Mouse (Mus musculus): Measurements from ENCODE around the gene Pgap2. TPM values are rescaled to one million over a fixed set of nuclear protein-coding genes. Genes with fewer than 3 reads are reported as not detected.
"Not testable (repeated sequence)": the region's sequence is repeated elsewhere in the genome, so short reads cannot be mapped to it uniquely, and the experiment has no call there.

The Pgap2 gene
- total RNA-seq, 2 experiments from 2014 or later = 23.3 to 26.5 TPM

DNA sequence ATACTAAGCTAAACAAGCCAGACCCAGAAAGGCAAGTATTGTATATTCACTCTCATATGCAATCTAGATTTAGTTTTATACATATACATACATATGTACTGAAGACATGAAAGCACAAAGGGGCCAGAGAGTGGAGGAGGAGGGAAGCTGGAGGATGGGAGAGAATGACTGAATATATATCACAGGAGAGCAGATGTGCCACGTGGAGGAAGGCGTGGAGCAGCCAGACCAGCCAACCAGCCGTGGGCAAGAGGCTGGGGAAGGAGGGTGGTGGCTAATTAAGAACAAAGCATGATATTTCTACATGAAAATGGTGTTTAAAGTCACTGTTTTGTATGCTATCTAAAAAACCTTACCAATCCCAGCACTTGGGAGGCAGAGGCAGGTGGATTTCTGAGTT, 48.7 kb downstream of the Pgap2 start:
- DNase-seq = no peak
- intact Hi-C loops (cut with DNase I; ENCODE audit: low total_unique reads) = loop anchor here (2.0 kb wide), 1 partner anchor 156 kb away; no protein-coding TSS in a partner anchor

DNA sequence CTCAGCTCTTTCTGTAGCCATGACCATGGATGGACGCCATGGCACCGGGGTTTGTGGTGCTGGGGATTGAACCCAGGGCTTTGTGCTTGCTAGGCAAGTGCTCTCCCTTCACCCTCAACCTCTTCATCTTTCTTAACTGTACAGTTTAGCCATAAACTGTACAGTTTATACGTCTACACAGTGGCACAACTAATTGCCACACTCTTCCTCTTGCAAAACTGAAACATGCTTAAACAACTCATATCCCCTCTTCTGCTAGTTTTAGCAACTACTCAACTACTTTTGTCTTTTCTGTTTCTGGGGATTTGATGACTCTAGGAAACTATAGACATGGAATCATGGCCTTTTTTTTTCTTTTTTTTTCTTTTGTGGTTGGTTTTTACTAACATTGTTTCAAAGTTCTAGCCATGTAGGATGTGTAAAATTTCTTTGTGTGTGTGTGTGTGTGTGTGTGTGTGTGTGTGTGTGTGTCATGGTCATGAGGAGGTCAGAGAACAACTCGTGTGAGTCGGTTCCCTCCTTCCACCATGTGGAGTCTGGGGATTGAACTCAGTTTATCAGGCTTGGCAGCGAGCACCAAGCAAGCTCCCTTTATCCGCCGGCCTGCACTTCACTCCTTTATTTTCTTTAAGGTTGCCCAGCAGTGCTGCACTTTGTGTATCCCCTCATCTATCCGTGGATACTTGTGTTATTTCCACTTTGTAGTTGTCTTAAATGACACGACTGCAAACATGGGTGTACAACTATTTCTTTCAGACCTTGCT, 49.9 kb downstream of the Pgap2 start:
- no peak for DNase-seq
- intact Hi-C loops (cut with DNase I; ENCODE audit: low total_unique reads) = loop anchor here (2.0 kb wide), 1 partner anchor 155 kb away; no protein-coding TSS in a partner anchor

DNA sequence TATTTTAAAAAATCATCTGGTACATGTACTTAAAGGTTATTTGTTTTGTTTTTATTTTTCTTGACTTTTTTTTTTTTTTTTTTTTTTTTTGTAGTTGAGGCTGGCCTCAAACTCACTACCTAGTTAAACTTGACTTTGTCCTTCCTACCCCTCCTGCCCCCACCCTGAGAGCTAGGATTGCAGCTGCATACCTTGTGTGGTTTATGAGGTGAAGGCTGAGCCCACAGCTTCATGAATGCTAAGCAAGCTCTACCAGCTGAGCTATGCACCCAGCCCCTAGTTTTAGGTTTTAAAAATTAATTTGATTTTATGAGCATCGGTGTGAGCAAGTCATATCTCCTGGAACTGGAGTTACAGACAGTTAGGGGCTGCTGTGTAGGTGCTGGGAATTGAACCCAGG, 50.5 kb downstream of the Pgap2 start:
- intact Hi-C loops (cut with DNase I; ENCODE audit: low total_unique reads) = no loop called here
- no peak for DNase-seq

DNA sequence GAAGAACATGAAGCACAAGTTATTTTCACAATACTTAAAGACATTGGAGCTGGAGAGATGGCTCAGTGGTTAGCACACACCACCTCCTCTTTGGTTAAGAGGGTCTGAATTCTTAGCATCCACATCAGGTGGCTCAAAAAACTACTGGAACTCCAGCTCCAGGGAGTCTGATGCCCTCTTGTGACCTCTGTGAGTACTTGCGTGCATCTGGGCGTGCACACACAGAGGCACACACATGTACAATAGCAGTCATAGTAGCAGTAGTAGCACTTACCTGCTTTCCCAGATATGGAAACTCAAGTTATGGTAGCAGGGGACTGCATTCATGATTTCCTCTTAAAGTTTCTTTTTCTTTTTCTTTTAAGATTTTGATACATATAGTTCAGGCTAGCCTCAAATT, 53.0 kb downstream of the Pgap2 start:
- DNase-seq = no peak
- intact Hi-C loops (cut with DNase I; ENCODE audit: low total_unique reads) = no loop called here

DNA sequence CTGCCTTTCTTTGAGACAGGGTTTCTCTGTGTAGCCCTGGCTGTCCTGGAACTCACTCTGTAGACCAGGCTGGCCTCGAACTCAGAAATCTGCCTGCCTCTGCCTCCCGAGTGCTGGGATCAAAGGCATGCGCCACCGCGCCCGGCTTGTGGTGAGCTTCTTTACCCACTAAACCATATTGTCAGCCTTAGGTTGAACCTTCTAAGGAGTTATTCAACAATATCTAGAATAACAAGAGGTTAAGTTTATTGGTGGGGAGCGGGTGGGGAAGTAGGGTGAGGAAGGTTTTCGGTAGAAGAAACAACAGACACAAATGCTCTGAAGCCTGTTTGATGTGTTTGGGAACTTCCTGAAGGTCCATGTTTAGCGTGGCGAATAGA, 56.0 kb downstream of the Pgap2 start:
- intact Hi-C loops (cut with DNase I; ENCODE audit: low total_unique reads); DNase-seq: not testable (repeated sequence)

DNA sequence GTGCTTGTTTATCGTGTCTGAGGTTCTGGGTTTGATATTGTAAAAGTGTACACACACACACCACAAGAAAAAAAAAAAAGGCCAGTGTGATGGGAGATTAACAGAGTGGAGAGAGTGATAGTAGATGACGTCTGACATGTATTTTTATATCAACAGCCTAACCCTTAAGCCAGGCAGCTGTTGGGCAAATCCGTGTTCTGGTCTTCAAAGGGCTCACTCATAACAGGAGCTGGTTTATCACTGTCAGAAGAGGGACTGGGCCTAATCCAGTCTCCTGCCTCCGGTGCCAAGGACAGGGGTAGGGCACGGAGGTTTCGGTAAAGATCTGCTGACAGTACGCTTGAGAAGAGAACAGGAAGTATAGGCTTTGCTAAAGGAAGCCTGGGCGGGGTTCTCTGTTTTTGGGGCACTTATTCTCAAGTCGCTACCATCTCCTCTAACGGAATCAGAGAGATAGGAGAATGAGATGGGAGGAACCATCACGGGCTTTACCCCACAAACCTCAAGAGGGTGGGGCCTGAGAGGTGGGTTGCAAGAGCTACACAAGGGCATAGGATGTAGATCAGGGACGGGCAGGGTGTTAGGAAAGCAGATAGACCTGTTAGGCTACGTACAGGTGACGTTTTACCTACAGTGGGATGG, 56.5 kb downstream of the Pgap2 start:
- intact Hi-C loops (cut with DNase I; ENCODE audit: low total_unique reads) = no loop called here
- peak; percentile 19 for DNase-seq

DNA sequence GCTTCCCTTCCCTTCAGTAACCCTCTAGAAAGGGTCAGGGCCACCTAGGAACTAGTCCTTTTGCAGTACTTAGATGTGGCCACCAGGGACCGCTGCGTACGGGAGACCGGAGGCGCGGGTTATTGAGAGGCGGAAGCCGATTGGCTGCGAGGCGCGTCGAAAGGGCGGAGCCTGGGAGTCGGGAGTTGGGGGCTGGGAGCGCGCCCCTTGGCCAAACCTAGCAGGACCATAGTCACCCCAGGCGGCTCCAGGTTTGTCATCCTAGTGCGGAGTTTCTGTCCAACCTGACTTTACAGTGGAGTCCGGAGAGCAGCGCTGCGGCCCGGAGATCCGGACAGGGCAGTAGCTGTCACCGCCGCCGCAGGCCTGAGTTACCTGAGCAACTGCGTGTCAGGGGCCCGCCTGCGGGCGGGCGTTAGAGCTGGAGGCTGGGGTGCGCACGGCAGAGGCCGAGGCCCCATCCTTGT, 57.1 kb downstream of the Pgap2 start:
- intact Hi-C loops (cut with DNase I; ENCODE audit: low total_unique reads) = no loop called here
- DNase-seq = peak; percentile 95

DNA sequence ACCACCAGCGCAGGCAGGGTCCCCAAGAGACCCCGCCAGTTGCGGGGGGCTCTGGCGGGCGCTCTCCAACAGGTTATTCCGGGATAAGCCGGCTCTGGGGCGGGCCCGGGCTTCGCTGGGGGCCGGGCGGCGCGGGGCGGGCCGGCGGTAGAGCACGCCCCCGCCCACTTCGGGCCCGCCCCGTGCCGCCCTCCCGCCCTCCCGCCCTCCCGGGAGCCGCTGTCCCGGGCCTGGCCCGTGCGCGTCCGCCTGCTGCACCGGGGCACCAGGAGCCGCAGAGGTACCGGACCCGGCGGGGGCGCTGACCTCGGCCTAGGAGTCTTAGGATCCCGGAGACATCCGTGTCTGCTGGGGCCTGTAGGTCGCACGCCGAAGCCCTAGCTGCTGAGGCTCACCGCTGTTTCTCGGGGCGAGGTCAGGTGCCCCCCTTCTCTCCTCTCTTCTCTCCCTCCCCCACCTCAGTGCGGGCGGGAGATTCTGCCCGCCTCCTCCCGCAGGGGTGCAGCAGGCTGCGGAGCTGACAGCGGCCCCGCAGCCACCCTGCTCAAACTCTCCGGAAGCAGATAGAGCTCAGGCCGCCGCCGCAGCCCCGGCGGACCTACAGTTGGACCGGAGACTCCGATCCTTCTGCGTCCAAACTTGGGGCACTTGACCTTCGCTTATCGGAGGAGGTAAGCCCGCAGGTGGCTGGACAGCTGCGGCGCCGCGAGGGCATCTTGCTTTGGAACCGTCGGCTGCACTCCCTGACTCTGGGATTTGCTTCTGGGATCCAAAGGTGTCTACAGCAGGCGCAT, 57.8 kb downstream of the Pgap2 start, which contains the start of gene Stim1:
Gene Stim1 (plus strand): TSS at position 206 of the 794 bp plus-strand sequence.
- peak; percentile 74 for DNase-seq
- intact Hi-C loops (cut with DNase I; ENCODE audit: low total_unique reads) = no loop called here

DNA sequence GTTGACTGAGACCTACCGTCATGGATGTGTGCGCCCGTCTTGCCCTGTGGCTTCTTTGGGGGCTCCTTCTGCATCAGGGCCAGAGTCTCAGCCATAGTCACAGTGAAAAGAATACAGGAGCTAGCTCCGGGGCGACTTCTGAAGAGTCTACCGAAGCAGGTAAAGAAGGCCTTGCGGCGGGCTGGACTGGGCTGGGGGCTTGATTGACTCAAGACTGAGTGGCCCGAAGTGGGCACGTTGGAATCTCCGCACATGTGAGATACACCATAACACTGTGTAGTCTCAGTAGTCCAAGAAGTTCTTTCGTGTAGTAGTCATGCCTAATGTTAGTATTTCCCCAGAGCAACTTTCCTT, 58.4 kb downstream of the Pgap2 start:
- intact Hi-C loops (cut with DNase I; ENCODE audit: low total_unique reads) = no loop called here
- DNase-seq = no peak

DNA sequence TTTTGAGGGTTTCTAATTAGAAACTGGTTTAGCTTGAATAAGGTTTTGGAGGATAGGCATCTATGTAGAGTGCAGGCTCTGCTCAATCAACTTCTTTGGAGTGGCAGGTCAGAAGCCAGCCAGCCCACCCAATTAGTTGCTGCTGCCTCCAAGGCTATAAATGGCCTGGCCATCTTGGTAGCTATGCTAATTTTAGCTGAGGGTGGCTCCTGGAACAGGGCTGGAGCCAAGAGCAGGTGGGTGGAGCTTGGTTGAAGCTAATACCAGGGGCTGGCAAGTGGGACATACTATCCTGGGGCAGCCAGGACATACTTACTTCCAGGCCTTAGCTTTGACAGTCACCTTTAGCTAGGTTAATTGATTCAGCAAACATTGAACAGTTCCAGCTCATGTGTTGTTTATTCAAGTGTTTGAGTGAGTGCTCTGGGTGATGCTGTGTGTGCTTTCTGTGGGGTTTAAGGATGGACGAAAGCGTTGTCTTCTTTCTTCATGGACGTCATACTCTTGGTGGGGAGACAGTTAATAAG, 62.5 kb downstream of the Pgap2 start:
- intact Hi-C loops (cut with DNase I; ENCODE audit: low total_unique reads) = no loop called here
- DNase-seq = peak; percentile 69

DNA sequence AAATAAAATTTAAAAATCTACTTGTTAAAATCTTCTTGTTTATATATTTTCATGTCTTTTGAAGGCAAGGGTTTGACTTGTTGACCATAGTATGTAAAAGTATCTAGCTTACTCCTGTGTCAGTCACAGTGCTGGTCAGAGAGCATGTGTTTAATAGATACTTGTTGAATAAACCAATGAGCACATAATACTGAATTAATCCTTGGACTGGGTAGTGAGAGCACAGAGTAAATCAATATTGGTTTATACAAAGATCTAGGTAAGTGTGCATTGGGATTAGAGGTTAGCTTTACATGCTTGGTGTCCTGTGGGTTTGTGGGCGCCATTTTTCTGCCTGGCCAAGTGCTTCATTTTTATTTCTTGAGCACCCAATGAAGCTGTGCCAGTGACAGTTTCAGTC, 71.4 kb downstream of the Pgap2 start:
- DNase-seq = no peak
- intact Hi-C loops (cut with DNase I; ENCODE audit: low total_unique reads) = loop anchor here (5.0 kb wide), 1 partner anchor 116 kb away; no protein-coding TSS in a partner anchor

DNA sequence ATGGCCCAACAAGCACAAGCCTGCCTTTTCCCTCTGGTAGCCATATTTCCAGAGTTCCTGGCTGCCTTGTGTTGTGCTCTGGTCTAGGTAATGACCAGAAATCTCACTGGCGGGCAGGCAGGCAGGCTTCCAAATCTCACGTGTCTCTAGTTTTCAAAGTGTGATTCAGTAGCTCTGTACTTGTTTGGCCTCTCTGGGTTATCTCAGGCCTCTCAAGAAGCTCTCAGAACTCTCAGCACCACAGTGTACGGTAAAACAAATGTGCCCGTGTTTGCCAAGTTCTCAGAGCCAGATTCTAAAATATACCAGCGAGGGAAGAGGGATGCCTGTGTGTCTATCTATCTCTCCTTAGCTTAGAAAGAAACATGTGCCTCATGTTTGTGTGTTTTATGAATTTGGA, 72.3 kb downstream of the Pgap2 start:
- DNase-seq = no peak
- intact Hi-C loops (cut with DNase I; ENCODE audit: low total_unique reads) = loop anchor here (5.0 kb wide), 1 partner anchor 115 kb away; no protein-coding TSS in a partner anchor

Other genes with a start within 250 kb of the Pgap2 start
- gene Il18bp, start 191.5 kb upstream of the Pgap2 start, total RNA-seq (2021) = 1 to 10 TPM; 1.1 to 1.4 TPM
- gene Rnf121, start 144.7 kb upstream of the Pgap2 start, total RNA-seq (2021) = 10 to 100 TPM; 17.9 to 18.9 TPM
- gene Xndc1, start 144.7 kb upstream of the Pgap2 start, total RNA-seq (2021) = 1 to 10 TPM; 3.8 to 4.9 TPM
- under 1 TPM; 0.53 to 0.84 TPM for gene Xntrpc, start 144.5 kb upstream of the Pgap2 start, total RNA-seq (2021)
- under 1 TPM in 1 of 2 experiments, not detected in 1; 0.21 TPM for gene Trpc2, start 127.1 kb upstream of the Pgap2 start, total RNA-seq (2021)
- gene Art1, start 108.5 kb upstream of the Pgap2 start, total RNA-seq (2021) = 100 to 1,000 TPM; 281 to 363 TPM
- 1 to 10 TPM; 6.9 to 8.1 TPM for gene Art5, start 100.7 kb upstream of the Pgap2 start, total RNA-seq (2021)
- 1 to 10 TPM in 1 of 2 experiments, not detected in 1; 1.0 TPM for gene Chrna10, start 93.4 kb upstream of the Pgap2 start, total RNA-seq (2021)
- gene Nup98, start within 50 bp of the Pgap2 start, total RNA-seq (2021) = 10 to 100 TPM; 22.5 to 24.2 TPM
- gene Rhog, start 45.8 kb downstream of the Pgap2 start, total RNA-seq (2021) = 10 to 100 TPM; 21.9 to 22.6 TPM
- 100 to 1,000 TPM; 198 to 210 TPM for gene Stim1, start 57.6 kb downstream of the Pgap2 start, total RNA-seq (2021)
- 10 to 100 TPM; 14.7 to 17.0 TPM for gene Rrm1, start 231.5 kb downstream of the Pgap2 start, total RNA-seq (2021)